Mouse (Mus musculus) small intestine, adult 2 months (tissue): ENCODE measurements at regions not wholly inside any gene's neighbourhood (a gene's known extent, or its start where the extent isn't known, plus 50 kb on each side); places are given as distances from the start of the nearest gene placed in this dataset.

Source experiments
- H3K27ac ChIP-seq: fragments of 200-500 bp; 2 replicates; pipeline ENCODE4 v1.5.1; 2012; ENCODE audit warnings: low read depth, low read length, control low read depth, inconsistent platforms; ENCODE audit not compliant: insufficient read depth
- H3K27me3 ChIP-seq: fragments of 200-500 bp; 2 replicates; pipeline ENCODE4 v1.6.1; 2012; ENCODE audit warnings: mild to moderate bottlenecking, moderate library complexity, low read length, inconsistent platforms; ENCODE audit not compliant: control insufficient read depth, insufficient read depth
- H3K36me3 ChIP-seq: fragments of 200-500 bp; 2 replicates; pipeline ENCODE4 v1.6.1; 2012; ENCODE audit warnings: mild to moderate bottlenecking, low read length, control low read depth, inconsistent platforms; ENCODE audit not compliant: control insufficient read depth, insufficient read depth
- H3K4me1 ChIP-seq: fragments of 200-500 bp; 2 replicates; pipeline ENCODE4 v1.6.1; 2012; ENCODE audit warnings: low read length, inconsistent platforms, mixed read lengths; ENCODE audit not compliant: control insufficient read depth, insufficient read depth, insufficient read length
- H3K4me3 ChIP-seq: fragments of 200-500 bp; 2 replicates; pipeline ENCODE4 v1.5.1; 2012; ENCODE audit warnings: low read depth, mild to moderate bottlenecking, control low read depth, inconsistent platforms, low read length, moderate library complexity
- CTCF ChIP-seq: fragments of 200-500 bp; IDR thresholded peaks from 2 replicates; pipeline ENCODE4 v1.5.1; 2012; ENCODE audit warnings: low read depth, mild to moderate bottlenecking, control low read depth, inconsistent platforms, low read length, moderate library complexity, mixed read lengths; ENCODE audit not compliant: insufficient replicate concordance, insufficient read length; ENCODE audit errors: extremely low read depth
- POLR2A ChIP-seq: fragments of 200-500 bp; IDR thresholded peaks from 2 replicates; pipeline ENCODE4 v1.6.1; 2012; ENCODE audit warnings: low read depth, mild to moderate bottlenecking, control low read depth, inconsistent platforms, low read length, moderate library complexity
- WGBS: fragments of 180-500 bp; shearing (Covaris S2); methylation state at CpG from one replicate; pipeline ENCODE4 v1.1.7; 2018; 5-methylcytosine and 5-hydroxymethylcytosine counted together

DNA sequence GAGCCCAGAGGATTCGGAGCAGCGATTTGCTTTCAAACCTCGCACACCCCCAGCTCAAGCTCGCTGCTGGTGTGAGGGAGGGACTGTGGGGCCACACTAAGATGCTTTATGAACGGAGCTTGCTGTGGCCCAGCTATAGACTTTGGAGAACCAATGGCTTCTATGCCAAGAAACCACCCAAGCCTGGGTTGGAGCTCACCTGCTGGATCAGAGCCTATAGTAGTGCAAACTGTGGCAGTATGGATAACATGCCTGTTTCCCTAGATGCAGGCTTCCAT, 142.5 kb upstream of the A230072I06Rik start:
- 92% methylated on average over 5 of the region's 5 CpGs for WGBS
- no peaks in the 10 kb centered on the region for H3K27me3 ChIP-seq

DNA sequence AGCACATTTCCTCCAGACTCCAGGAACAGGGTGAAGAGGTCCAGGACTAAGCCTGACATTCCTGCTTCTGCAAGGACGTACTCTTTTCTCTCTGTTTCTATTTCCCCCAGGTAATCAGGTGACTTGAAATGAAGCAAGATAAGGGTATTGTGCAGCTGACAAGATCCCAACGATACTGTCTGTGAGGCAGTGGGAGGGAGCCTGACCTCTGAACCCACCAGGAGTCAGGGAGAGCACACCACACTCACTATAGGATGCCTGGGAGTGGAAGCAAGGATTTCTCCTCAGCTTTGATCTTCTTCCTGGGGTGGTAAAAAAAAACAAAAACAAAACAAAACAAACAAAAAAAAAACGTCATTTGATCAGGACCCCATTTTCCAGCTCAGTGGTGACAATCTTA, 141.1 kb upstream of the A230072I06Rik start:
- peaks cover 2% of the 10 kb centered on the region; the same call in 1 of the 2 replicates for H3K4me1 ChIP-seq
- whole genome bisulfite sequencing = 17% methylated on average over 3 of the region's 3 CpGs

More for the DNA sequence above, 142.5 kb upstream of the A230072I06Rik start:
- H3K4me3 ChIP-seq = no peak overlapping the region
- no peak overlapping the region for H3K27ac ChIP-seq
- no peaks in the 10 kb centered on the region for H3K36me3 ChIP-seq
- H3K4me1 ChIP-seq = peaks cover 2% of the 10 kb centered on the region; the same call in 1 of the 2 replicates
- no peak for TF ChIP-seq POLR2A
- no peak for TF ChIP-seq CTCF

DNA sequence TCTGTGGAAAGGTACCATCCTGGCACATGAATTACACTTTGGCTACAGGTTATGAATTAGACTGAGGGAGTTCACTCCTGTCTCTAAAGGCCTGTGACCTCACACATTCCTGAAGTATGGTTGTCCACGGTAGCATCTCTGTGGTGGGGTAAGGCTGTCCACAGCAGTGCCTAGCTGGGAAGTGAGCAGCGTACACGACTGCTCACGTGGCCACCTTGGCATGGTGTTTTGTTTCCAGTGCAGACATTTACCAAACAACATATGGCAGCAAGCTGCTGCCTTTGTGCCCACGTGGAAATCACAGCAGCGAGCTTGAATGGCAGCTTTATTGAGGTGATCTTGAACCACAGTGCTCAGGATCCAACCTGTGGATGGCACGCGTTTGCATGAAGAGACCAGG, 140.7 kb upstream of the A230072I06Rik start:
- Histone ChIP-seq H3K4me1 (peaks cover 2% of the 10 kb centered on the region; the same call in 1 of the 2 replicates), H3K27ac (no peak overlapping the region), H3K27me3 (no peaks in the 10 kb centered on the region), H3K4me3 (no peak overlapping the region), H3K36me3 (no peaks in the 10 kb centered on the region)
- no peak for TF ChIP-seq POLR2A
- TF ChIP-seq CTCF = no peak
- WGBS = 74% methylated on average over 8 of the region's 8 CpGs

More for the DNA sequence above, 141.1 kb upstream of the A230072I06Rik start:
- Histone ChIP-seq H3K27me3 (no peaks in the 10 kb centered on the region), H3K4me3 (no peak overlapping the region), H3K27ac (no peak overlapping the region), H3K36me3 (no peaks in the 10 kb centered on the region)
- no peak for TF ChIP-seq CTCF
- no peak for TF ChIP-seq POLR2A

DNA sequence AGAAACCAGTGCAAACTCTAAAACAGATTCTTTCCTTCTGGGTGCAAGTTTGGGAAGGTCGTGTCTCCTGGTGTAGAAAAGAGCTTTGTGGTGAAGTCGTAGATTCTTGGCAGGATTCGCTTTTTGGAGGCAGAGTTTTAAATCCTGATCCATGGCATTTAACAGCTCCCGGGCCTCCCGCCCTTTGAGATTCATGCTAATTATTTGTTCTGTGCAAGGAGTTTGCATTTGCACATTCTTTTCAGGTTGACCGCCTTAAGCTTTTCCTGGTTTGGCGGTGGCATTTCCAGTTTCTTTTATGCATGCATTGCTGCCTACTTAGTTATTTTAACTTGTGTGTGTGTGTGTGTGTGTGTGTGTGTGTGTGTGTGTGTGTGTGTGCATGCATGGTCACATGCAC, 126.9 kb upstream of the A230072I06Rik start:
- Histone ChIP-seq H3K4me1 (peaks cover 3% of the 10 kb centered on the region; the same call in 1 of the 2 replicates), H3K27ac (no peak overlapping the region), H3K4me3 (no peak overlapping the region), H3K36me3 (no peaks in the 10 kb centered on the region), H3K27me3 (no peaks in the 10 kb centered on the region)
- TF ChIP-seq POLR2A (no peak), CTCF (no peak)
- WGBS = 59% methylated on average over 7 of the region's 7 CpGs

DNA sequence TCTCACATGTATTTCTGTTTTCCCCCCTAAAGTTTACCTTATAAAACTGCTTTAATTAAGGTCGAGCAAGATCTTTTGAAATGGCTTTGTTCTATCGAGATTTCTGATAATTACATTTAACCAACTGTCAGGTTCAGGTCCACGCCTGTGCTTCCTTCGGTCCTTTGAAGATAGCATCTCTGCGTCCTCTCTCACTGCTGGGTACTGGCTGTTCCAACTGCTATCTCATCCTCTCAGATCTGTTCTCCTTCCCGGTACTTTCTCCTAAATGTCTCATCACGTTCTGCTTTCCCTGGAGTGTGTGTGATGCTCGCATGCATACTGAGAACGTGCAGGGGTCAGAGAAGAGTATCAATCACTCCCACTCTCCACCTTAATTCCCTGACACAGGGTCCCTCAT, 125.8 kb upstream of the A230072I06Rik start:
- 53% methylated on average over 9 of the region's 9 CpGs for WGBS
- TF ChIP-seq CTCF (no peak), POLR2A (no peak)
- no peaks in the 10 kb centered on the region for H3K27me3 ChIP-seq
- peaks cover 10% of the 10 kb centered on the region; the same call in 1 of the 2 replicates for H3K4me1 ChIP-seq
- no peak overlapping the region for H3K4me3 ChIP-seq
- no peaks in the 10 kb centered on the region for H3K36me3 ChIP-seq
- no peak overlapping the region for H3K27ac ChIP-seq

DNA sequence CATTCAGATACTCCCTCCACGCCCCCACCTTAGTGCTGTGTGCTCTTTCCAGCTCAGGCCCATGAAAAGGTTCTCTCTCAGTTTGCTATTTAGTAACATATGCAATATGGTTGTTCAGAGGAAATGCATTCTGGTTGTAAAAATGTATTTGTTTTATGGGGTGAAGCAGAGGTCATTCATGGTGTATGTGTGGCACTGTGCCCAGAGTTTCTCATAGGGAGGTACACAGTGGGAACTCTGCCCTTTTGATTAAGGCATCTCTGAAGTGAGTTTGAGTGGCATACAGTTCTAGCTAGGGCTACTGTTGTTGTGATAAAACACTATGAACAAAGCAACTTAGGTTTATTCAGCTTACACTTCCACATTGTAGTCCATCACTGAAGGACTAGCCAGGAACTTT, 121.7 kb upstream of the A230072I06Rik start:
- Histone ChIP-seq H3K4me1 (peaks cover 12% of the 10 kb centered on the region; the same call in 1 of the 2 replicates), H3K27me3 (no peaks in the 10 kb centered on the region), H3K4me3 (no peak overlapping the region), H3K36me3 (no peaks in the 10 kb centered on the region), H3K27ac (no peak overlapping the region)
- WGBS = 46% methylated on average over 1 of the region's 1 CpGs
- no peak for TF ChIP-seq CTCF
- no peak for TF ChIP-seq POLR2A

DNA sequence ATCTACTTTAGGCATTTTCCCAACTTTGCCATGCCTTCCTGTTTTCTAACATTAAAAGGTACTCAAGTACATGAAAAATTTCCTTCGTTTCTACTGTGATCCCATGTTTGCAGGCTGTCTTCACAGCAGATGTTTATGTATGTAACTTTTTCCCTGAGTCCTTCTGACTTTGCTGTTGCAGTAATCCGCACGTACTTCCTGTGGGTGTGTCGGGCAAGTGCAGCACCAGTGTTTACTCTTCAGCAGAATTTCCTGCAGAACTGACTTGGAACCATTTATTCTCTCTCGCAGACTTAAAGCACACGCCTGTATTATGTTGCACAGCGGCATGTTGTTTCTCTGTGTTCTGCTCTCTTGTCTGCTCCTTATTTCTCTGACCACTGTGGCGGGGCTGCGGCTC, 120.4 kb upstream of the A230072I06Rik start:
- Histone ChIP-seq H3K4me3 (no peak overlapping the region), H3K27ac (no peak overlapping the region), H3K36me3 (no peaks in the 10 kb centered on the region), H3K27me3 (no peaks in the 10 kb centered on the region), H3K4me1 (peaks cover 12% of the 10 kb centered on the region; the same call in 1 of the 2 replicates)
- 34% methylated on average over 9 of the region's 9 CpGs for WGBS
- TF ChIP-seq CTCF (no peak), POLR2A (no peak)
